Mouse (Mus musculus) urinary bladder, postnatal 10 days (tissue): ENCODE results near the gene Opn5.

ENCODE experiments used
- DNase-seq: peaks from one replicate; pipeline ENCODE4 v3.0.0; 2022; ENCODE audit warnings: low spot score

Opn5 gene

GRCm38 (mm10) chr17:42611295-42611694, at the start of gene Opn5:
Gene Opn5 (minus strand): TSS chr17:42611395.
- no peak for DNase-seq

- no peak for DNase-seq
These were observed 47.6 kb upstream of the Opn5 start for GRCm38 (mm10) chr17:42658634-42659422.

GRCm38 (mm10) chr17:42643416-42643815, 32.2 kb upstream of the Opn5 start:
- DNase-seq = no peak

GRCm38 (mm10) chr17:42630206-42630605, 19.0 kb upstream of the Opn5 start:
- DNase-seq = no peak

- no peak for DNase-seq
These were observed 2.0 kb upstream of the Opn5 start for GRCm38 (mm10) chr17:42613043-42613737.

- DNase-seq = no peak
These were observed 2.9 kb downstream of the Opn5 start for GRCm38 (mm10) chr17:42608270-42608669.

- no peak for DNase-seq
These were observed 8.1 kb downstream of the Opn5 start for GRCm38 (mm10) chr17:42602829-42603784.

GRCm38 (mm10) chr17:42586486-42586885, 24.7 kb downstream of the Opn5 start:
- DNase-seq = no peak

- DNase-seq = no peak
These were observed 28.2 kb downstream of the Opn5 start for GRCm38 (mm10) chr17:42583029-42583331.

- no peak for DNase-seq
These were observed 28.7 kb downstream of the Opn5 start for GRCm38 (mm10) chr17:42582281-42583028.

- no peak for DNase-seq
These were observed 30.6 kb downstream of the Opn5 start for GRCm38 (mm10) chr17:42580623-42581022.

- DNase-seq = no peak
These were observed 31.0 kb downstream of the Opn5 start for GRCm38 (mm10) chr17:42580196-42580595.

GRCm38 (mm10) chr17:42576671-42577168, 34.5 kb downstream of the Opn5 start:
- no peak for DNase-seq

- DNase-seq = no peak
These were observed 37.4 kb downstream of the Opn5 start for GRCm38 (mm10) chr17:42573786-42574185.

- DNase-seq = no peak
These were observed 61.6 kb downstream of the Opn5 start for GRCm38 (mm10) chr17:42549578-42549977.

GRCm38 (mm10) chr17:42530147-42530546, 81.0 kb downstream of the Opn5 start:
- DNase-seq = no peak

- DNase-seq = no peak
These were observed 101.6 kb downstream of the Opn5 start for GRCm38 (mm10) chr17:42509356-42510262.
